Mouse (Mus musculus) MEL (cell line): ENCODE results near the gene Tmem100. TPM values are rescaled to one million over a fixed set of nuclear protein-coding genes. Genes with fewer than 3 reads are reported as not detected.

Experiments used
- DNase-seq: peaks from one replicate; pipeline ENCODE4 v3.0.0; 2011; ENCODE audit warnings: low read depth, low spot score
- H3K27ac ChIP-seq: 2 replicates; pipeline ENCODE4 v1.5.1; 2012; ENCODE audit warnings: low read depth, mild to moderate bottlenecking, control low read depth, low read length, moderate library complexity; ENCODE audit not compliant: control insufficient read depth
- H3K27me3 ChIP-seq, 2 experiments: fragments of 150-350 bp in 1 of 2; sonication (generic) in 1 of 2; 2 replicates each; pipeline ENCODE4 v1.6.1; 2012; ENCODE audit warnings: low read length in 2 of 2, mild to moderate bottlenecking in 2 of 2, improper control_type of control experiment in 1 of 2, moderate library complexity in 1 of 2; ENCODE audit not compliant: insufficient read depth in 2 of 2, control insufficient read depth in 1 of 2
- H3K36me3 ChIP-seq, 2 experiments: 2 replicates each; pipeline ENCODE4 v1.6.1; 2012 to 2014; ENCODE audit warnings: low read length in 2 of 2, improper control_type of control experiment in 1 of 2, inconsistent platforms in 1 of 2, mild to moderate bottlenecking in 1 of 2; ENCODE audit not compliant: insufficient read depth in 2 of 2, control insufficient read depth in 1 of 2
- H3K4me1 ChIP-seq, 2 experiments: fragments of 150-350 bp in 1 of 2; sonication (generic) in 1 of 2; 2 replicates each; pipeline ENCODE4 v1.6.1; 2012; ENCODE audit warnings: low read length in 2 of 2, improper control_type of control experiment in 1 of 2, mild to moderate bottlenecking in 1 of 2; ENCODE audit not compliant: insufficient read depth in 2 of 2, control insufficient read depth in 1 of 2
- H3K4me3 ChIP-seq, 2 experiments: fragments of 150-350 bp in 1 of 2; sonication (generic) in 1 of 2; 2 replicates each; pipeline ENCODE4 v1.5.1; 2012; ENCODE audit warnings: low read depth in 2 of 2, low read length in 2 of 2, mild to moderate bottlenecking in 2 of 2, moderate library complexity in 2 of 2, control low read depth in 1 of 2, improper control_type of control experiment in 1 of 2; ENCODE audit not compliant: control insufficient read depth in 1 of 2, insufficient read depth in 1 of 2
- H3K79me2 ChIP-seq: 2 replicates; pipeline ENCODE4 v1.6.1; 2012; ENCODE audit warnings: mild to moderate bottlenecking, low read length, moderate library complexity; ENCODE audit not compliant: control insufficient read depth, poor library complexity, insufficient read depth
- H3K9ac ChIP-seq: 2 replicates; pipeline ENCODE4 v1.6.1; 2012; ENCODE audit warnings: low read depth, mild to moderate bottlenecking, control low read depth, low read length, moderate library complexity; ENCODE audit not compliant: control insufficient read depth, poor library complexity, severe bottlenecking
- H3K9me3 ChIP-seq: fragments of 150-350 bp; sonication (generic); replicated peaks from 2 replicates; pipeline ENCODE4 v1.6.1; 2012; ENCODE audit warnings: mild to moderate bottlenecking, low read length, improper control_type of control experiment, moderate library complexity; ENCODE audit not compliant: insufficient read depth
- CHD1 ChIP-seq: IDR thresholded peaks from 2 replicates; pipeline ENCODE4 v1.6.1; 2012; ENCODE audit warnings: low read depth, mild to moderate bottlenecking, inconsistent platforms, low read length, improper control_type of control experiment
- CHD2 ChIP-seq: IDR thresholded peaks from 2 replicates; pipeline ENCODE4 v1.6.1; 2011; ENCODE audit warnings: low read length, improper control_type of control experiment
- CTCF ChIP-seq, 3 experiments: IDR thresholded peaks in 2 of 3; conservative IDR thresholded peaks in 1 of 3; 2 replicates each; pipeline ENCODE4 v1.5.1; 2011 to 2012; ENCODE audit warnings: low read length in 3 of 3, low read depth in 2 of 3, mild to moderate bottlenecking in 2 of 3, improper control_type of control experiment in 1 of 3, inconsistent platforms in 1 of 3, mixed read lengths in 1 of 3, moderate library complexity in 1 of 3; ENCODE audit not compliant: control insufficient read depth in 1 of 3, insufficient read depth in 1 of 3, poor library complexity in 1 of 3, severe bottlenecking in 1 of 3
- EP300 ChIP-seq, 2 experiments: IDR thresholded peaks; 2 replicates each; pipeline ENCODE4 v1.6.1; 2011; ENCODE audit warnings: improper control_type of control experiment in 2 of 2, low read length in 2 of 2, low read depth in 1 of 2, mild to moderate bottlenecking in 1 of 2
- GATA1 ChIP-seq: IDR thresholded peaks from 2 replicates; pipeline ENCODE4 v1.6.1; 2011; ENCODE audit warnings: low read depth, low read length, improper control_type of control experiment
- HCFC1 ChIP-seq: IDR thresholded peaks from 2 replicates; pipeline ENCODE4 v1.6.1; 2012; ENCODE audit warnings: low read depth, mild to moderate bottlenecking, inconsistent platforms, low read length, improper control_type of control experiment, moderate library complexity
- JUND ChIP-seq: IDR thresholded peaks from 2 replicates; pipeline ENCODE4 v1.6.1; 2011; ENCODE audit warnings: low read depth, mild to moderate bottlenecking, improper control_type of control experiment, low read length
- MEF2A ChIP-seq: IDR thresholded peaks from 2 replicates; pipeline ENCODE4 v1.6.1; 2014; ENCODE audit warnings: low read depth, mild to moderate bottlenecking, inconsistent platforms, low read length, improper control_type of control experiment; ENCODE audit not compliant: poor library complexity, insufficient replicate concordance, severe bottlenecking; ENCODE audit errors: extremely low read depth
- MYB ChIP-seq: IDR thresholded peaks from 2 replicates; pipeline ENCODE4 v1.6.1; 2011; ENCODE audit warnings: mild to moderate bottlenecking, low read depth, low read length, improper control_type of control experiment
- MYC ChIP-seq: IDR thresholded peaks from 2 replicates; pipeline ENCODE4 v1.6.1; 2011; ENCODE audit warnings: low read depth, mild to moderate bottlenecking, low read length, improper control_type of control experiment, moderate library complexity
- NELFE ChIP-seq: IDR thresholded peaks from 2 replicates; pipeline ENCODE4 v1.6.1; 2011; ENCODE audit warnings: low read depth, low read length, improper control_type of control experiment
- NRF1 ChIP-seq: IDR thresholded peaks from 2 replicates; pipeline ENCODE4 v1.6.1; 2014; ENCODE audit warnings: low read depth, mild to moderate bottlenecking, inconsistent platforms, low read length, improper control_type of control experiment, moderate library complexity; ENCODE audit not compliant: poor library complexity, insufficient read depth, severe bottlenecking
- POLR2AphosphoS5 ChIP-seq: IDR thresholded peaks from 2 replicates; pipeline ENCODE4 v1.6.1; 2012; ENCODE audit warnings: low read depth, borderline replicate concordance, mild to moderate bottlenecking, inconsistent platforms, low read length, moderate library complexity, mixed read lengths
- RCOR1 ChIP-seq: IDR thresholded peaks from 2 replicates; pipeline ENCODE4 v1.6.1; 2012; ENCODE audit warnings: low read depth, mild to moderate bottlenecking, inconsistent platforms, low read length, improper control_type of control experiment
- TCF12 ChIP-seq: IDR thresholded peaks from 2 replicates; pipeline ENCODE4 v1.6.1; 2014; ENCODE audit warnings: low read depth, mild to moderate bottlenecking, inconsistent platforms, low read length, improper control_type of control experiment, moderate library complexity
- USF1 ChIP-seq: IDR thresholded peaks from 2 replicates; pipeline ENCODE4 v1.6.1; 2014; ENCODE audit warnings: low read depth, mild to moderate bottlenecking, inconsistent platforms, low read length, improper control_type of control experiment, moderate library complexity
- USF2 ChIP-seq, 2 experiments: IDR thresholded peaks; 2 replicates each; pipeline ENCODE4 v1.6.1; 2011 to 2012; ENCODE audit warnings: improper control_type of control experiment in 2 of 2, low read length in 2 of 2, borderline replicate concordance in 1 of 2, inconsistent platforms in 1 of 2, low read depth in 1 of 2, mild to moderate bottlenecking in 1 of 2; ENCODE audit not compliant: insufficient read depth in 1 of 2
- ZMIZ1 ChIP-seq: IDR thresholded peaks from 2 replicates; pipeline ENCODE4 v1.6.1; 2012; ENCODE audit warnings: low read depth, mild to moderate bottlenecking, inconsistent platforms, low read length, improper control_type of control experiment, moderate library complexity
- polyA plus RNA-seq, 2 experiments: library from polyadenylated mRNA; stranded (reverse) in 1 of 2; unstranded in 1 of 2; fragments of >175 nt in 1 of 2; fragments of >200 nt in 1 of 2; gene quantifications; 2 replicates each; pipeline versions ENCODE4 v1.2.1 to v1.2.4; 2012; ENCODE audit warnings: low replicate concordance in 2 of 2, low read depth in 1 of 2; ENCODE audit not compliant: insufficient read length in 2 of 2, insufficient read depth in 1 of 2, missing spikeins in 1 of 2
- total RNA-seq: library from RNA; depleted of rRNA; stranded (reverse); fragments of 300-350 nt; gene quantifications from 2 replicates; pipeline ENCODE4 v1.2.3, GENCODE M21; 2012

The Tmem100 gene
- total and polyA plus RNA-seq, 3 experiments = not detected

DNA sequence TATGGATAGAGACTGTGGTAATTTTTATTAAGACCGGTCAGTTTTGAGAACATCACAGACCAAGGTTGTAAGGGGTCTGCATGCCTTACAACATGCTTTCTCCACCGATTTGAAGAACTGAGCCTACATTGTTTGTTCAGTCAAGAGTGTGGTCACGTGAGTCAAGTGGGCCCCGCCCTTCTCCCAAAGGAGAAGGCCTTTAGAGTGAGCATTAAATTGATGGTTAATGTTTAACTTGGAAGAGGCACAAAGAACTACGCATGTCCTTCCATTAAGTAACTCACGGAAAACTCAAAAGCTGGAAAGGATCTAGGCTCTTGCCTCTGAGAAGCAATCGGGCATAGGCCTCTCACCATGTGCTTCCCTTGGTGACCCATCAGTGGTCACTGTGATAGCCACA, 33.3 kb upstream of the Tmem100 start:
- H3K9me3 ChIP-seq = no peaks in the 10 kb centered on the region
- H3K4me1 ChIP-seq = peaks cover 6 to 12% of the 10 kb centered on the region in 2 experiments
- TF ChIP-seq CTCF (IDR thresholded peaks at IDR 0.05 in 2 of 3, conservative IDR thresholded peaks at IDR 0.05 in 1 of 3; ENCODE audit: control insufficient read depth in 1 of 3, insufficient read depth in 1 of 3, low read depth in 2 of 3, low read length in 3 of 3, poor library complexity in 1 of 3, severe bottlenecking in 1 of 3) = no peak
- TF ChIP-seq MYB = no peak
- no peak for TF ChIP-seq GATA1
- no peak for TF ChIP-seq NELFE
- no peak for TF ChIP-seq ZMIZ1
- no peak for TF ChIP-seq HCFC1
- no peak for TF ChIP-seq MYC
- no peak for TF ChIP-seq POLR2AphosphoS5
- TF ChIP-seq MEF2A = no peak
- no peak for TF ChIP-seq CHD1
- TF ChIP-seq NRF1 = no peak
- no peak for TF ChIP-seq USF2 (IDR thresholded peaks at IDR 0.05; ENCODE audit: borderline replicate concordance in 1 of 2, insufficient read depth in 1 of 2, low read depth in 1 of 2, low read length in 2 of 2)
- no peak for TF ChIP-seq TCF12
- no peak for TF ChIP-seq EP300 (IDR thresholded peaks at IDR 0.05; ENCODE audit: low read depth in 1 of 2, low read length in 2 of 2)
- TF ChIP-seq CHD2 = no peak
- TF ChIP-seq, all 39 proteins: peak for 0
- H3K79me2 ChIP-seq = no peaks in the 10 kb centered on the region
- no peak overlapping the region for H3K9ac ChIP-seq
- peaks cover 0 to 15% of the 10 kb centered on the region in 2 experiments; a peak in 2 of 4 replicates for H3K36me3 ChIP-seq
- H3K27me3 ChIP-seq = no peaks in the 10 kb centered on the region
- H3K27ac ChIP-seq = no peak overlapping the region
- DNase-seq = no peak
- no peak overlapping the region for H3K4me3 ChIP-seq

DNA sequence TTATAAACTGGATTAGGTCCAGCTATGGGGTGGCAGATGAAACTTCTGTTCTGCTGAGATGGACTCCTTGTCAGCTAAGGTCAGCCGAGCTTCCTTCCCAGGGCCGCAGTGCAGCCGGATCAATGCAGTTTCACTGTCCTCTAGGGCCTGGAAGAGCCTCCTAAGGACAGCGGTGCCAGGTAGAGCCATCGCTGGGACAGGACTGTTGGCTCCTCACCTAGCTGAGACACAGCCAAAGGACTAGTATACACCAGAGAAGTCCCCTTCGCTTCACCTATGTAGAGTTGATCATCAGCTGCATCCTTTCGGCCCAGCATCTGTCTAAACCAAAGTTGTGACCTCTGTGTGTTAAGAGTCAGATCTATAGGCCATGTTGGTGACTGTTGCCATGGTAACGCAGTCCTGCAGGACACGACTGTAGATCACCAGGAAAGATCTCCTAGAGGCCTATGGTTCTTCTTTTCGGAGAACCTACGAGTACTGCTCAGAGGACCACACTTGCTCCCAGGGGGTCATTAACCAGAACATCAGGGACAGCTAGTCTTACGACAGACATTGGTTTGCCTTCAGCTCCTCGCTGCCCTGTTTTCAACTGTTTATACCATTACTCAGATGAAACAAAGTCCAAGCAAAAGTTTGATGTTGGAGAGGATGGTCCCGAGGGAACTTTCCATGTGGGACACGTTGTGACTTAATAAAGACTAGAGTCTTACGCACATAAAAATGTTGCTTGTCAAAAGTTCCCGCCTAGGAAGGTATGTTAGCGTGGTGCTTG, 31.0 kb upstream of the Tmem100 start:
- TF ChIP-seq RCOR1 (no peak), JUND (no peak), MYB (no peak), USF1 (no peak)
- H3K36me3 ChIP-seq = peaks cover 0 to 15% of the 10 kb centered on the region in 2 experiments; a peak in 2 of 4 replicates
- H3K9ac ChIP-seq = no peak overlapping the region

More for the DNA sequence above, 31.0 kb upstream of the Tmem100 start:
- Histone ChIP-seq H3K27me3 (peaks cover 2 to 6% of the 10 kb centered on the region in 2 experiments; a peak in 3 of 4 replicates), H3K9me3 (no peaks in the 10 kb centered on the region), H3K4me3 (no peak overlapping the region), H3K79me2 (peaks cover 4% of the 10 kb centered on the region), H3K27ac (no peak overlapping the region), H3K4me1 (peaks cover 5 to 18% of the 10 kb centered on the region in 2 experiments)
- DNase-seq = no peak
